Mouse (Mus musculus): ENCODE data around the gene Gm20773.
"Not testable (repeated sequence)": the region's sequence is repeated elsewhere in the genome, so short reads cannot be mapped to it uniquely, and the experiment has no call there.

Gene Gm20773

DNA sequence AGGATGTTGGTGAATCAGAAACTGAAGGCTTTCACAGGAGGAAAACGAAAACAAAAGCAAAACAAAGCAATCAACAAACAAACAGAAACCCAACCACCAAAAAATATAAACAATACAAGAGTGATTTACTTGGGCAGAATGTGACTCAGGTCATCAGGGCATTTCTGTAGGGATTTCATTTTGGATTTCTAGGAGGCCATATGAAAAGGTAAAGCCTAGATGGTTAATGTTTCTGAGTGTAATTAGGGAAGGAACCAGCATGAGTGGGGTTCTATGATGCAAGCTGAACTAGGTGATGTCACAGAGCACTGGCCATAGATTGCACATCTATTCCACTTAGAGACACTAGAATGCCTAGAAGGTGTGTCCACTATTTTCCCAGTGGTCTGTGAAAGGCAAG lies at the start of gene Gm20773:
Gene Gm20773, plus strand, starts transcription at position 301 of the 400 bp plus-strand sequence.
- not testable (repeated sequence) for DNase-seq (ENCODE audit: low read depth)

DNA sequence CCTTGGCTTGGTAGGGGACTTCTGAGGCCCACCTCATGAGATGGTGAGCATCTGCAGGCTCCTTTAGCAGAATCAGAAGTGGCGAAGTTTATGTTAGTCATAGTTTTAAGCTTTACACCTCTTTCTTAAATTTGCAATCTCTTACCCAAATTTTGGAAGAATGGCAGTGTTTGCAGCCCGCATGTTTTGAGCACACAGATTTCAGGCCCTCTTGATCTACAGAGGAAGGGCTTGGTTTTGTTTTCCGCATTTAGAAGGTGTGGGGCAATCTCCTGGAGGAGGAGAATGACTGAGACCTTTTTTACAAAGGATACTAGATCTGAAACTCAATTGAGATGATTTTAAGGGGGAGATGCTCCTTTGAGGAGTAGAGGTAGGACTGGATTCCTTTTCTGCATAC lies 28.3 kb upstream of the Gm20773 start, which contains the start of gene Gm21866:
Gene Gm21866, minus strand, starts transcription at position 101 of the 400 bp plus-strand sequence.
- not testable (repeated sequence) for DNase-seq (ENCODE audit: low read depth)
